Mouse (Mus musculus): ENCODE measurements around the gene H2al1o.
"Not testable (repeated sequence)": the region's sequence is repeated elsewhere in the genome, so short reads cannot be mapped to it uniquely, and the experiment has no call there.

Gene H2al1o

GRCm38 (mm10) chrX:9572309-9572708, at the start of gene H2al1o:
H2al1o (minus strand) TSS chrX:9572409.
- DNase-seq = not testable (repeated sequence)

GRCm38 (mm10) chrX:9598036-9598435, 25.8 kb upstream of the H2al1o start:
- not testable (repeated sequence) for DNase-seq

- DNase-seq = no peak
Measured at GRCm38 (mm10) chrX:9536881-9537280, 35.3 kb downstream of the H2al1o start.
